Mouse (Mus musculus): ENCODE data around the gene Cartpt.

- TF ChIP-seq CTCF (IDR thresholded peaks at IDR 0.05; ENCODE audit: insufficient read depth, low read depth, low read length) (no peak), POLR2A (IDR thresholded peaks at IDR 0.05; ENCODE audit: insufficient read depth, low read depth, low read length) (no peak)
These were observed 45.7 kb downstream of the Cartpt start for GRCm38 (mm10) chr13:99855229-99855628.
